Mouse (Mus musculus): ENCODE measurements around the gene Usp28.

Gene Usp28

GRCm38 (mm10) chr9:49021289-49021688 lies 36.1 kb downstream of the Usp28 start:
- DNase-seq (ENCODE audit: low read depth): no peak

GRCm38 (mm10) chr9:49023956-49024355 lies 38.8 kb downstream of the Usp28 start:
- no peak for DNase-seq (ENCODE audit: low read depth)

DNA sequence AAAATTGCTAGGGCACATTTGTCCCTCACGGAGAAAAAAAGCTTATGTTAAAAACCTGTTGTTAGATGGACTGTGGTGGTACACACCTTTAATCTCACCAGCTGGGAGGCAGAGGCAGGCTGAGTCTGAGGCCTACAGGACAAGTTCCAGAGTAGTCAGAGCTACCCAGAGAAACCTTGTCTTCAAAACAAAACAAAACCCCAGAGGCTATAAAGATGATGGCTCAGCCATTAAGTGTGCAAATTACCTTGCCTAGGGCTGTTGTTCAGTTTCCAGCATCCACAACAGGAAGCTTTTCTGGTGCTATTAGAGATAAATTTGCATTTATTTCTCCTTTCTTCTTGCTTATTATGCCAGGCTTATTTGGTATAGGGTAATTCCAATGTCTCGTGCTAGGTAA lies 39.4 kb downstream of the Usp28 start:
- no peak for DNase-seq (ENCODE audit: low read depth)

DNA sequence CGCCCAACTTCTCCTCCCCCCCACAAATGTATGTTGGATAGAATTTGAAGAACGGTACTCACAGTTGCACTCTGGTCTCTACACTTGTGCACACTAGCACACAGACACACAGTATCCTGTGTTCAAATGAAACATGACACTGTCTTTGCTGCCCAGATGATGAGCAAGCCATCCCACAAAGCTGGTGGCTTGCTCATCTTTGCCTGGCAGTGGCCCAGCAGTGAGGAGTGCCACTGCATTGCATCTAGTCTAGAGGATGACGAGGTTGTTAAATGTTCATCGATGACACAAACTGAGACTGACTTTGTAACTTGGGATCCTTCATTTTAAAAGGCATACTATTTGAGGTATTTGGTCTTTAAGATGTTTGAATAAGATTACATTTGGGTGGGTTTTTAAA lies 49.6 kb downstream of the Usp28 start:
- no peak for DNase-seq (ENCODE audit: low read depth)

DNA sequence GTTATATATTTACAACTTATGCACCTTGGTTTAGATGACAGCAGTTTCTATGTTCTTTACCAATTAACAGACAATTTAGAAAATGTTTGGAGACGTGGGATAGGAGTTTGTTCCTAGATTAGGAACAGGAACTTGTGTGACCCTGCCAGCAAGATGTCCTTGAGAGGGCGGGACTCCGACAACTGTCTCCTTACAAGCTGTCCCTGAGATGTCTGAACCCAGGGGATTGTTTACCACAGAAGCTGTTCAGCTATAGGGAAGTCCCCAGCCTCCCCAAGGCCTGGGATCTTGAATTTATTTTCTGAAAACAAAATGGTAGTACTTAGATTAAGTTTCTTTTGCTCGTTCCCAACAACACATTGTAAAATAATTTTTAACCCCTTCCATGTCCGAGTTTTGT lies 65.7 kb downstream of the Usp28 start:
- peak; percentile 7 for DNase-seq (ENCODE audit: low read depth)

DNA sequence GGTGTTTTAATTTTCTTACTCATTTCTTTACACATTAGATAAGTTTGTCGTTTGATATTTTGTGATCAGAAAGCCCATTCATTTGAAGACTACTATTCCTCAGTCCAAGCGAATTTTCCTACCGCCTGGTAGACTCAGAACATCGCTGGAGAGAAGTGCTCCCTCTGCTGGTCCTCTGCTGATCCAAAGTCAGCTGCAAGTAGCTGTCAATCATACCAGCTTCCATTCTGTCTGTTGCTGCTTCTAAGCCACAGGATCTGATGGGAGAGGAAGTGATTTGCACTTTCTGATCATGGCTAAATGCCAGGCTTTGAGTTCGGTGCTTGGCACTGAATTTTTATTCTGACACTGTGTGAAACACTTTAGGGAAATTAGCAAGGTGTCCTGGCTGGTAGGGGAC lies 66.2 kb downstream of the Usp28 start:
- peak; percentile 81 for DNase-seq (ENCODE audit: low read depth)

- DNase-seq (ENCODE audit: low read depth): no peak
Measured at GRCm38 (mm10) chr9:49054028-49054427, 68.9 kb downstream of the Usp28 start.

DNA sequence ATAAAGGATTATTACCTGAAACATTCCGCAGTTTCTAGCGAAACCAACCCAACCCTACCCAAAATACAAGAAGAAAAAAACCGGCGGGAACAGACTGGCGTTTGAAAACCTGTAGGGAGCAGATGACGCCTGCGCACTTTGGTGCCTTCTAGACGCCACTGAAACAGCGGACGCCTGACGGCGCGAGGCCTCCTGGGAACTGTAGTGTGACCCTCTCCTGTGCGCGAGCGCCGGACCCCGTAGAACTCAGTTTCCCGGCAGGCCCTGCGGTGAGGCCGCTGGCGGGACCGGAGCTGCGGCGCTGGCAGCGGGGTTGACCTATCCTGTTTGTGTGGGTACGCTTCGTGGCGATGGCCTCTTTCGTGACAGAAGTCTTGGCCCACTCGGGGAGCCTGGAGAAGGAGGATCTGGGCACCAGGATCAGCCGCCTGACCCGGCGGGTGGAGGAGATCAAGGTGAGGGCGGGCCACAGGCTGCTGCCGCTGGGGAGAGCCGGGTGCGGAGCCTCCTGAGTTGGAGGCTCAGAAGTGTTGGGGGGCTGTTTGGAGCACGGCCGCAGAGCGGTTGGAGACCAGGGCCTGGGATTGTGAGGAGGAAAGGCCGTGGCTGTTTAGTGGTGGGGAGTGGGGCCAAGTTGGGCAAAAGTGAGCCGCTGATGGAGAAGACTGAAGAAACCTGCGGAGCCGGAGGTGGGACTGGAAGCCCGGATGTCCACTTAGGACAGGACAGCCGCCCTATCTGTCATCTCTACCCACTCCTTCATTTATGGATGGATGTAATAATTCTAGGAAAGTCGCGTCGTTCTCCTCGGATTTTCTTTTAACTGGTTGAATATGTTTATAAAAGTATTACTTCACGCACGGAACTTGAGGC lies 70.4 kb downstream of the Usp28 start, which contains the start of gene Zw10:
Zw10 (plus strand) TSS at position 281 of the 873 bp plus-strand sequence.
- peak; percentile 92 for DNase-seq (ENCODE audit: low read depth)

GRCm38 (mm10) chr9:49076847-49077246 lies 91.7 kb downstream of the Usp28 start:
- no peak for DNase-seq (ENCODE audit: low read depth)

- DNase-seq (ENCODE audit: low read depth): no peak
Measured at GRCm38 (mm10) chr9:49081107-49081506, 95.9 kb downstream of the Usp28 start, which contains the start of gene Tmprss5. TSS of gene Tmprss5 (plus strand) at chr9:49081260.

- peak; percentile 19 for DNase-seq (ENCODE audit: low read depth)
Measured at GRCm38 (mm10) chr9:49081561-49081960, 96.4 kb downstream of the Usp28 start.

DNA sequence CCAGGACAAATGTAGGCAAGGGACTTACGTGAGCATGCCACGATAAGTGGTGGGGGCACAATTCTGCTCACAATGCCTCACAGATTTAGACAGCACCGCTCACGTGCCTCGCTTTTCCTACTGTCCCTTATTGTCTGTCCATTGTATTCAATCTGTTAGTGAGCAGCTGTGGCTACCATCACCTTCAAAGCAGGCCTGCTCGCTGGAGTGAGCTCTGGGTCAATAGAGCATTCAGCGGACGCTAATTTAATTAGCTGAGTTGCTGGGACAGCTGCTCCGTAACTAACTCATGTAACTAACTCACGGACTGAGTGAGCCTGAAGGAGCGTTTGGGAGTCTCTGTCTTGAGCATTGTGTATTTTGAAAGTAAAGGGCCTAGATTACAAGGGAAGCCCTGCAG lies 102.1 kb downstream of the Usp28 start:
- DNase-seq (ENCODE audit: low read depth): no peak

Measured in naive thymus-derived CD4-positive, alpha-beta T cell, adult 2 months (primary cell).